Comparison of ENCODE assay signal across 13 mouse cellular contexts in genomic region chr13:97237700-97238099, GRCm38 (mm10). TPM values are rescaled to one million over a fixed set of nuclear protein-coding genes. Genes with fewer than 3 reads are reported as not detected.
DNase-seq lines count a peak whose midpoint lies in the region; ATAC-seq lines count a peak whose summit lies in the region.
"Had no signal": no experiment of that assay in that cellular context is flagged by ENCODE, and none has a peak within 500 bp of the region (broad histone marks: within the 10 kb centered on the region; RNA-seq: fewer than 3 reads in every experiment).

No protein-coding gene starts in this region.

- ATAC-seq in lung, embryonic 15.5 days (ENCODE audit: borderline replicate concordance, extremely low read depth, low FRiP score, low TSS enrichment): no peak
- ATAC-seq in forebrain, embryonic 14.5 days: peak; percentile 28
- ATAC-seq in midbrain, embryonic 15.5 days (replicated peaks): no peak

- no peaks in the 10 kb centered on the region for H3K27me3 ChIP-seq in lung, embryonic 15.5 days
- H3K27me3 ChIP-seq in forebrain, embryonic 14.5 days (replicated peaks; ENCODE audit: control insufficient read depth, insufficient read depth, low read length): no peaks in the 10 kb centered on the region
- H3K27me3 ChIP-seq in midbrain, embryonic 15.5 days (replicated peaks): no peaks in the 10 kb centered on the region

- WGBS in lung, embryonic 15.5 days: 55% methylated on average over 3 of the region's 3 CpGs
- 5% methylated on average over 3 of the region's 3 CpGs for WGBS in forebrain, embryonic 14.5 days
- 24% methylated on average over 3 of the region's 3 CpGs for WGBS in midbrain, embryonic 15.5 days

- no peak overlapping the region for H3K4me3 ChIP-seq in lung, embryonic 15.5 days
- no peak overlapping the region for H3K4me3 ChIP-seq in forebrain, embryonic 14.5 days (ENCODE audit: low read depth, low read length)
- no peak overlapping the region for H3K4me3 ChIP-seq in midbrain, embryonic 15.5 days

- H3K4me1 ChIP-seq in lung, embryonic 15.5 days: peaks cover 39% of the 10 kb centered on the region
- H3K4me1 ChIP-seq in forebrain, embryonic 14.5 days (ENCODE audit: control insufficient read depth, insufficient read depth, low read length): peaks cover 23% of the 10 kb centered on the region
- H3K4me1 ChIP-seq in midbrain, embryonic 15.5 days: peaks cover 34% of the 10 kb centered on the region

- H3K9ac ChIP-seq in lung, embryonic 15.5 days: no peak overlapping the region
- H3K9ac ChIP-seq in forebrain, embryonic 14.5 days (ENCODE audit: low read length): no peak overlapping the region
- H3K9ac ChIP-seq in midbrain, embryonic 15.5 days: no peak overlapping the region

- 0 out of 2 replicates have a peak overlapping the region, but pooled peaks have one; percentile 98 for H3K27ac ChIP-seq in lung, embryonic 15.5 days
- H3K27ac ChIP-seq in forebrain, embryonic 14.5 days (ENCODE audit: low read depth, low read length): peak overlapping the region; percentile 56
- 0 out of 2 replicates have a peak overlapping the region, but pooled peaks have one; percentile 1 for H3K27ac ChIP-seq in midbrain, embryonic 15.5 days

- intact Hi-C loops in heart, postnatal 25 days (cut with DNase I): loop anchor here (5.0 to 10.0 kb wide), 5 partner anchors 330 to 795 kb away; no protein-coding TSS in a partner anchor

- H3K4me2 ChIP-seq in lung, embryonic 15.5 days: no peak overlapping the region
- H3K4me2 ChIP-seq in forebrain, embryonic 14.5 days (ENCODE audit: low read length): no peak overlapping the region
- no peak overlapping the region for H3K4me2 ChIP-seq in midbrain, embryonic 15.5 days

- H3K9me3 ChIP-seq in lung, embryonic 15.5 days: no peaks in the 10 kb centered on the region
- no peaks in the 10 kb centered on the region for H3K9me3 ChIP-seq in forebrain, embryonic 14.5 days (replicated peaks; ENCODE audit: control insufficient read depth, low read length)
- H3K9me3 ChIP-seq in midbrain, embryonic 15.5 days: no peaks in the 10 kb centered on the region

- no peaks in the 10 kb centered on the region for H3K36me3 ChIP-seq in lung, embryonic 15.5 days
- H3K36me3 ChIP-seq in forebrain, embryonic 14.5 days (ENCODE audit: control insufficient read depth, insufficient read depth, low read length): no peaks in the 10 kb centered on the region
- H3K36me3 ChIP-seq in midbrain, embryonic 15.5 days (replicated peaks): no peaks in the 10 kb centered on the region

- DNase-seq in heart, adult 11 months: peak; percentile 87
- DNase-seq in heart, postnatal 25 days (ENCODE audit: low spot score): no peak
- DNase-seq in lung, postnatal 10 days: no peak
- DNase-seq in forebrain, embryonic 14.5 days (ENCODE audit: low spot score): peak; percentile 93
- DNase-seq in left cerebral cortex, adult 8-10 months (ENCODE audit: low spot score in 2 of 2): no peak
- no peak for DNase-seq in right cerebral cortex, adult 2 months (ENCODE audit: low spot score in 2 of 2)
- DNase-seq: gastrocnemius, postnatal 36 days; kidney, adult 11 months; layer of hippocampus, adult 9-11 months; lung, postnatal 14 days; thymus, adult 2 months had no signal

RNA-seq across cellular contexts. Expression of gene Enc1, which starts 3.2 kb away (rescaled TPM):
- total RNA-seq in heart, postnatal 25 days (2021): 1 to 10 TPM; 5.6 to 6.4 TPM
- 11.7 and 12.5 TPM in 2 replicates for polyA plus RNA-seq in lung, embryonic 15.5 days (2015; fragmentation: Nextera tagmentation; extraction: Ambion mirVana)
- polyA plus RNA-seq in forebrain, embryonic 14.5 days (2014; fragmentation: Nextera tagmentation; extraction: Ambion mirVana): 89.5 and 96.5 TPM in 2 replicates
- 76.1 and 81.9 TPM in 2 replicates for polyA plus RNA-seq in midbrain, embryonic 15.5 days (2015; fragmentation: Nextera tagmentation; extraction: Ambion mirVana)
- 100 to 1,000 TPM; 425 to 545 (median 450) TPM for total RNA-seq in left cerebral cortex, adult 8-10 months (2022)

RNA-seq across cellular contexts. Expression of gene Hexb, which starts 39.5 kb away (rescaled TPM):
- total RNA-seq in heart, postnatal 25 days (2021): 10 to 100 TPM; 20.8 to 23.2 TPM
- 32.3 and 34.7 TPM in 2 replicates for polyA plus RNA-seq in lung, embryonic 15.5 days (2015; fragmentation: Nextera tagmentation; extraction: Ambion mirVana)
- polyA plus RNA-seq in forebrain, embryonic 14.5 days (2014; fragmentation: Nextera tagmentation; extraction: Ambion mirVana): 38.0 and 41.9 TPM in 2 replicates
- polyA plus RNA-seq in midbrain, embryonic 15.5 days (2015; fragmentation: Nextera tagmentation; extraction: Ambion mirVana): 35.8 and 43.1 TPM in 2 replicates
- total RNA-seq in left cerebral cortex, adult 8-10 months (2022): 100 to 1,000 TPM; 108 to 345 (median 194) TPM

Comparison
In these comparisons a context has a peak if more than half of its experiments do, and no peak if none do; other contexts are left out.
1. DNase-seq: peak in heart, adult 11 months (single experiment) and forebrain, embryonic 14.5 days (single experiment); none in heart, postnatal 25 days (single experiment), lung, postnatal 10 days (single experiment), left cerebral cortex, adult 8-10 months (0 of 2) and right cerebral cortex, adult 2 months (0 of 2).
2. H3K27ac ChIP-seq: peak in every context shown above with its lines; median percentile 98 in lung, embryonic 15.5 days; 56 in forebrain, embryonic 14.5 days; 1 in midbrain, embryonic 15.5 days.